Mouse (Mus musculus): ENCODE measurements around the gene Apobec3. TPM values are rescaled to one million over a fixed set of nuclear protein-coding genes. Genes with fewer than 3 reads are reported as not detected.
"Not testable (repeated sequence)": the region's sequence is repeated elsewhere in the genome, so short reads cannot be mapped to it uniquely, and the experiment has no call there.

Gene Apobec3
- polyA plus RNA-seq, 1 experiment: 114 TPM

- no peaks in the 10 kb centered on the region for H3K4me1 ChIP-seq (ENCODE audit: control insufficient read depth, insufficient read depth, low read length)
- TF ChIP-seq EP300 (IDR thresholded peaks at IDR 0.05; ENCODE audit: insufficient read depth, low read depth, low read length): no peak
- no peak for TF ChIP-seq CTCF (IDR thresholded peaks at IDR 0.05; ENCODE audit: low read depth, low read length)
- no peak for TF ChIP-seq POLR2A (IDR thresholded peaks at IDR 0.05; ENCODE audit: insufficient read depth, low read length)
- no peaks in the 10 kb centered on the region for H3K27me3 ChIP-seq (ENCODE audit: control insufficient read depth, insufficient read depth, low read length, poor library complexity, severe bottlenecking)
- peak overlapping the region; percentile 89 for H3K27ac ChIP-seq (ENCODE audit: insufficient read depth, low read length)
- no peaks in the 10 kb centered on the region for H3K36me3 ChIP-seq (ENCODE audit: control insufficient read depth, insufficient read depth, low read length, poor library complexity, severe bottlenecking)
- H3K9me3 ChIP-seq (replicated peaks; ENCODE audit: control insufficient read depth, insufficient read depth, low read length, poor library complexity, severe bottlenecking): no peaks in the 10 kb centered on the region
- no peak overlapping the region for H3K9ac ChIP-seq (ENCODE audit: low read depth, poor library complexity, severe bottlenecking)
- H3K4me3 ChIP-seq (ENCODE audit: low read depth, low read length): no peak overlapping the region
These were observed 44.9 kb downstream of the Apobec3 start for GRCm38 (mm10) chr15:79936374-79936751.

- Histone ChIP-seq H3K4me3 (ENCODE audit: low read depth, low read length) (no peak overlapping the region), H3K9ac (ENCODE audit: low read depth, poor library complexity, severe bottlenecking) (no peak overlapping the region), H3K9me3 (replicated peaks; ENCODE audit: control insufficient read depth, insufficient read depth, low read length, poor library complexity, severe bottlenecking) (no peaks in the 10 kb centered on the region), H3K27me3 (ENCODE audit: control insufficient read depth, insufficient read depth, low read length, poor library complexity, severe bottlenecking) (no peaks in the 10 kb centered on the region), H3K4me1 (ENCODE audit: control insufficient read depth, insufficient read depth, low read length) (peaks cover 3% of the 10 kb centered on the region), H3K27ac (ENCODE audit: insufficient read depth, low read length) (no peak overlapping the region), H3K36me3 (ENCODE audit: control insufficient read depth, insufficient read depth, low read length, poor library complexity, severe bottlenecking) (no peaks in the 10 kb centered on the region)
- TF ChIP-seq CTCF (IDR thresholded peaks at IDR 0.05; ENCODE audit: low read depth, low read length) (no peak), POLR2A (IDR thresholded peaks at IDR 0.05; ENCODE audit: insufficient read depth, low read length) (no peak), EP300 (IDR thresholded peaks at IDR 0.05; ENCODE audit: insufficient read depth, low read depth, low read length) (no peak)
These were observed 47.6 kb downstream of the Apobec3 start for GRCm38 (mm10) chr15:79939020-79939419.

GRCm38 (mm10) chr15:79939501-79939900 is 48.0 kb downstream of the Apobec3 start:
- H3K9ac ChIP-seq (ENCODE audit: low read depth, poor library complexity, severe bottlenecking); H3K9me3 ChIP-seq (replicated peaks; ENCODE audit: control insufficient read depth, insufficient read depth, low read length, poor library complexity, severe bottlenecking); H3K27me3 ChIP-seq (ENCODE audit: control insufficient read depth, insufficient read depth, low read length, poor library complexity, severe bottlenecking); H3K27ac ChIP-seq (ENCODE audit: insufficient read depth, low read length); H3K4me1 ChIP-seq (ENCODE audit: control insufficient read depth, insufficient read depth, low read length); H3K36me3 ChIP-seq (ENCODE audit: control insufficient read depth, insufficient read depth, low read length, poor library complexity, severe bottlenecking); H3K4me3 ChIP-seq (ENCODE audit: low read depth, low read length): not testable (repeated sequence)

- H3K9me3 ChIP-seq (replicated peaks; ENCODE audit: control insufficient read depth, insufficient read depth, low read length, poor library complexity, severe bottlenecking): no peaks in the 10 kb centered on the region
- no peak overlapping the region for H3K27ac ChIP-seq (ENCODE audit: insufficient read depth, low read length)
- no peaks in the 10 kb centered on the region for H3K36me3 ChIP-seq (ENCODE audit: control insufficient read depth, insufficient read depth, low read length, poor library complexity, severe bottlenecking)
- no peaks in the 10 kb centered on the region for H3K27me3 ChIP-seq (ENCODE audit: control insufficient read depth, insufficient read depth, low read length, poor library complexity, severe bottlenecking)
- H3K4me3 ChIP-seq (ENCODE audit: low read depth, low read length): no peak overlapping the region
- no peak overlapping the region for H3K9ac ChIP-seq (ENCODE audit: low read depth, poor library complexity, severe bottlenecking)
- TF ChIP-seq POLR2A (IDR thresholded peaks at IDR 0.05; ENCODE audit: insufficient read depth, low read length) (no peak), CTCF (IDR thresholded peaks at IDR 0.05; ENCODE audit: low read depth, low read length) (no peak), EP300 (IDR thresholded peaks at IDR 0.05; ENCODE audit: insufficient read depth, low read depth, low read length) (no peak)
- peaks cover 3% of the 10 kb centered on the region for H3K4me1 ChIP-seq (ENCODE audit: control insufficient read depth, insufficient read depth, low read length)
These were observed 48.5 kb downstream of the Apobec3 start for GRCm38 (mm10) chr15:79939913-79940312.

- TF ChIP-seq POLR2A (IDR thresholded peaks at IDR 0.05; ENCODE audit: insufficient read depth, low read length): no peak
- TF ChIP-seq EP300 (IDR thresholded peaks at IDR 0.05; ENCODE audit: insufficient read depth, low read depth, low read length): no peak
- peak; percentile 82 for TF ChIP-seq CTCF (IDR thresholded peaks at IDR 0.05; ENCODE audit: low read depth, low read length)
- Histone ChIP-seq H3K36me3 (ENCODE audit: control insufficient read depth, insufficient read depth, low read length, poor library complexity, severe bottlenecking) (no peaks in the 10 kb centered on the region), H3K9ac (ENCODE audit: low read depth, poor library complexity, severe bottlenecking) (no peak overlapping the region), H3K27me3 (ENCODE audit: control insufficient read depth, insufficient read depth, low read length, poor library complexity, severe bottlenecking) (no peaks in the 10 kb centered on the region), H3K4me1 (ENCODE audit: control insufficient read depth, insufficient read depth, low read length) (peaks cover 3% of the 10 kb centered on the region), H3K27ac (ENCODE audit: insufficient read depth, low read length) (peak overlapping the region; percentile 71), H3K4me3 (ENCODE audit: low read depth, low read length) (no peak overlapping the region), H3K9me3 (replicated peaks; ENCODE audit: control insufficient read depth, insufficient read depth, low read length, poor library complexity, severe bottlenecking) (no peaks in the 10 kb centered on the region)
These were observed 49.5 kb downstream of the Apobec3 start for GRCm38 (mm10) chr15:79940932-79941331.

GRCm38 (mm10) chr15:79942541-79942940 is 51.1 kb downstream of the Apobec3 start:
- TF ChIP-seq EP300 (IDR thresholded peaks at IDR 0.05; ENCODE audit: insufficient read depth, low read depth, low read length) (no peak), POLR2A (IDR thresholded peaks at IDR 0.05; ENCODE audit: insufficient read depth, low read length) (no peak), CTCF (IDR thresholded peaks at IDR 0.05; ENCODE audit: low read depth, low read length) (no peak)
- no peak overlapping the region for H3K9ac ChIP-seq (ENCODE audit: low read depth, poor library complexity, severe bottlenecking)
- H3K4me3 ChIP-seq (ENCODE audit: low read depth, low read length): no peak overlapping the region

More at GRCm38 (mm10) chr15:79942541-79942940, 51.1 kb downstream of the Apobec3 start:
- Histone ChIP-seq H3K9me3 (replicated peaks; ENCODE audit: control insufficient read depth, insufficient read depth, low read length, poor library complexity, severe bottlenecking) (no peaks in the 10 kb centered on the region), H3K4me1 (ENCODE audit: control insufficient read depth, insufficient read depth, low read length) (peaks cover 4% of the 10 kb centered on the region), H3K36me3 (ENCODE audit: control insufficient read depth, insufficient read depth, low read length, poor library complexity, severe bottlenecking) (no peaks in the 10 kb centered on the region), H3K27me3 (ENCODE audit: control insufficient read depth, insufficient read depth, low read length, poor library complexity, severe bottlenecking) (no peaks in the 10 kb centered on the region), H3K27ac (ENCODE audit: insufficient read depth, low read length) (peak overlapping the region; percentile 13)

Data from ES-Bruce4 (cell line).